Mouse (Mus musculus): ENCODE measurements at regions not wholly inside any gene's neighbourhood (a gene's known extent, or its start where the extent isn't known, plus 50 kb on each side); places are given as distances from the start of the nearest gene placed in this dataset.

GRCm38 (mm10) chr12:32482343-32482742, 103.8 kb downstream of the Ccdc71l start:
- Histone ChIP-seq H3K9ac (ENCODE audit: low read depth, low read length) (no peak overlapping the region), H3K4me1 (ENCODE audit: control insufficient read depth, insufficient read depth, low read length) (no peaks in the 10 kb centered on the region), H3K4me3 (ENCODE audit: low read depth, low read length) (no peak overlapping the region), H3K9me3 (replicated peaks; ENCODE audit: control insufficient read depth, low read length) (no peaks in the 10 kb centered on the region), H3K27ac (ENCODE audit: low read depth, low read length) (no peak overlapping the region), H3K4me2 (no peak overlapping the region), H3K27me3 (ENCODE audit: control insufficient read depth, insufficient read depth, low read length) (no peaks in the 10 kb centered on the region), H3K36me3 (ENCODE audit: control insufficient read depth, insufficient read depth, low read length) (no peaks in the 10 kb centered on the region)
- WGBS (ENCODE audit: insufficient replicate concordance) = 49% methylated on average over 1 of the region's 1 CpGs
- ATAC-seq (replicated peaks; ENCODE audit: insufficient number of reproducible peaks, low FRiP score, low TSS enrichment) = no peak

GRCm38 (mm10) chr12:32482777-32483176, 104.3 kb downstream of the Ccdc71l start:
- no peak overlapping the region for H3K4me3 ChIP-seq (ENCODE audit: low read depth, low read length)
- no peaks in the 10 kb centered on the region for H3K36me3 ChIP-seq (ENCODE audit: control insufficient read depth, insufficient read depth, low read length)
- no peaks in the 10 kb centered on the region for H3K4me1 ChIP-seq (ENCODE audit: control insufficient read depth, insufficient read depth, low read length)
- no peaks in the 10 kb centered on the region for H3K9me3 ChIP-seq (replicated peaks; ENCODE audit: control insufficient read depth, low read length)
- no peak overlapping the region for H3K9ac ChIP-seq (ENCODE audit: low read depth, low read length)
- no peak overlapping the region for H3K4me2 ChIP-seq
- no peak overlapping the region for H3K27ac ChIP-seq (ENCODE audit: low read depth, low read length)
- no peak for ATAC-seq (replicated peaks; ENCODE audit: insufficient number of reproducible peaks, low FRiP score, low TSS enrichment)
- no peaks in the 10 kb centered on the region for H3K27me3 ChIP-seq (ENCODE audit: control insufficient read depth, insufficient read depth, low read length)

GRCm38 (mm10) chr12:32486246-32486645, 107.7 kb downstream of the Ccdc71l start:
- 52% methylated on average over 4 of the region's 4 CpGs for WGBS (ENCODE audit: insufficient replicate concordance)
- Histone ChIP-seq H3K4me1 (ENCODE audit: control insufficient read depth, insufficient read depth, low read length) (no peaks in the 10 kb centered on the region), H3K27me3 (ENCODE audit: control insufficient read depth, insufficient read depth, low read length) (no peaks in the 10 kb centered on the region), H3K9me3 (replicated peaks; ENCODE audit: control insufficient read depth, low read length) (no peaks in the 10 kb centered on the region), H3K9ac (ENCODE audit: low read depth, low read length) (no peak overlapping the region), H3K4me3 (ENCODE audit: low read depth, low read length) (no peak overlapping the region), H3K36me3 (ENCODE audit: control insufficient read depth, insufficient read depth, low read length) (no peaks in the 10 kb centered on the region), H3K4me2 (no peak overlapping the region), H3K27ac (ENCODE audit: low read depth, low read length) (no peak overlapping the region)
- ATAC-seq (replicated peaks; ENCODE audit: insufficient number of reproducible peaks, low FRiP score, low TSS enrichment) = no peak

- H3K9ac ChIP-seq (ENCODE audit: low read depth, low read length) = no peak overlapping the region
- no peaks in the 10 kb centered on the region for H3K9me3 ChIP-seq (replicated peaks; ENCODE audit: control insufficient read depth, low read length)
- H3K27me3 ChIP-seq (ENCODE audit: control insufficient read depth, insufficient read depth, low read length) = no peaks in the 10 kb centered on the region
- H3K4me2 ChIP-seq = no peak overlapping the region
- ATAC-seq (replicated peaks; ENCODE audit: insufficient number of reproducible peaks, low FRiP score, low TSS enrichment) = 0 out of 2 replicates have a peak, but pooled peaks have one; percentile 42
- H3K27ac ChIP-seq (ENCODE audit: low read depth, low read length) = no peak overlapping the region
- H3K4me1 ChIP-seq (ENCODE audit: control insufficient read depth, insufficient read depth, low read length) = no peaks in the 10 kb centered on the region
- H3K36me3 ChIP-seq (ENCODE audit: control insufficient read depth, insufficient read depth, low read length) = no peaks in the 10 kb centered on the region
- 26% methylated on average over 2 of the region's 2 CpGs for WGBS (ENCODE audit: insufficient replicate concordance)
- H3K4me3 ChIP-seq (ENCODE audit: low read depth, low read length) = no peak overlapping the region
Observed at GRCm38 (mm10) chr12:32486729-32487128, 108.2 kb downstream of the Ccdc71l start.

GRCm38 (mm10) chr12:32487883-32488577, 109.5 kb downstream of the Ccdc71l start:
- H3K4me2 ChIP-seq = no peak overlapping the region
- H3K36me3 ChIP-seq (ENCODE audit: control insufficient read depth, insufficient read depth, low read length) = no peaks in the 10 kb centered on the region
- 34% methylated on average over 3 of the region's 3 CpGs for WGBS (ENCODE audit: insufficient replicate concordance)
- no peaks in the 10 kb centered on the region for H3K9me3 ChIP-seq (replicated peaks; ENCODE audit: control insufficient read depth, low read length)
- 0 out of 2 replicates have a peak, but pooled peaks have one; percentile 35 for ATAC-seq (replicated peaks; ENCODE audit: insufficient number of reproducible peaks, low FRiP score, low TSS enrichment)
- H3K27ac ChIP-seq (ENCODE audit: low read depth, low read length) = peak overlapping the region; percentile 18; the same call in 1 of the 2 replicates
- no peaks in the 10 kb centered on the region for H3K27me3 ChIP-seq (ENCODE audit: control insufficient read depth, insufficient read depth, low read length)
- no peak overlapping the region for H3K9ac ChIP-seq (ENCODE audit: low read depth, low read length)
- H3K4me1 ChIP-seq (ENCODE audit: control insufficient read depth, insufficient read depth, low read length) = no peaks in the 10 kb centered on the region
- no peak overlapping the region for H3K4me3 ChIP-seq (ENCODE audit: low read depth, low read length)

GRCm38 (mm10) chr12:32488578-32488892, 110.0 kb downstream of the Ccdc71l start:
- H3K4me1 ChIP-seq (ENCODE audit: control insufficient read depth, insufficient read depth, low read length) = no peaks in the 10 kb centered on the region
- 29% methylated on average over 1 of the region's 1 CpGs for WGBS (ENCODE audit: insufficient replicate concordance)
- no peaks in the 10 kb centered on the region for H3K36me3 ChIP-seq (ENCODE audit: control insufficient read depth, insufficient read depth, low read length)
- no peak overlapping the region for H3K4me2 ChIP-seq
- no peak overlapping the region for H3K9ac ChIP-seq (ENCODE audit: low read depth, low read length)
- H3K9me3 ChIP-seq (replicated peaks; ENCODE audit: control insufficient read depth, low read length) = no peaks in the 10 kb centered on the region
- no peak overlapping the region for H3K4me3 ChIP-seq (ENCODE audit: low read depth, low read length)
- H3K27ac ChIP-seq (ENCODE audit: low read depth, low read length) = peak overlapping the region; percentile 13; the same call in 1 of the 2 replicates
- ATAC-seq (replicated peaks; ENCODE audit: insufficient number of reproducible peaks, low FRiP score, low TSS enrichment) = no peak
- H3K27me3 ChIP-seq (ENCODE audit: control insufficient read depth, insufficient read depth, low read length) = no peaks in the 10 kb centered on the region

GRCm38 (mm10) chr12:32489415-32490139, 111.1 kb downstream of the Ccdc71l start:
- Histone ChIP-seq H3K4me3 (ENCODE audit: low read depth, low read length) (no peak overlapping the region), H3K4me1 (ENCODE audit: control insufficient read depth, insufficient read depth, low read length) (no peaks in the 10 kb centered on the region), H3K4me2 (no peak overlapping the region), H3K36me3 (ENCODE audit: control insufficient read depth, insufficient read depth, low read length) (no peaks in the 10 kb centered on the region), H3K27ac (ENCODE audit: low read depth, low read length) (no peak overlapping the region), H3K27me3 (ENCODE audit: control insufficient read depth, insufficient read depth, low read length) (no peaks in the 10 kb centered on the region), H3K9me3 (replicated peaks; ENCODE audit: control insufficient read depth, low read length) (no peaks in the 10 kb centered on the region), H3K9ac (ENCODE audit: low read depth, low read length) (no peak overlapping the region)
- no peak for ATAC-seq (replicated peaks; ENCODE audit: insufficient number of reproducible peaks, low FRiP score, low TSS enrichment)

- no peak for ATAC-seq (replicated peaks; ENCODE audit: insufficient number of reproducible peaks, low FRiP score, low TSS enrichment)
- Histone ChIP-seq H3K27ac (ENCODE audit: low read depth, low read length) (no peak overlapping the region), H3K4me3 (ENCODE audit: low read depth, low read length) (no peak overlapping the region), H3K4me1 (ENCODE audit: control insufficient read depth, insufficient read depth, low read length) (no peaks in the 10 kb centered on the region), H3K36me3 (ENCODE audit: control insufficient read depth, insufficient read depth, low read length) (no peaks in the 10 kb centered on the region), H3K9me3 (replicated peaks; ENCODE audit: control insufficient read depth, low read length) (no peaks in the 10 kb centered on the region), H3K4me2 (no peak overlapping the region), H3K27me3 (ENCODE audit: control insufficient read depth, insufficient read depth, low read length) (no peaks in the 10 kb centered on the region), H3K9ac (ENCODE audit: low read depth, low read length) (no peak overlapping the region)
- 64% methylated on average over 3 of the region's 3 CpGs for WGBS (ENCODE audit: insufficient replicate concordance)
Observed at GRCm38 (mm10) chr12:32504196-32504595, 125.7 kb downstream of the Ccdc71l start.

GRCm38 (mm10) chr12:32508671-32509070, 130.2 kb downstream of the Ccdc71l start:
- no peaks in the 10 kb centered on the region for H3K36me3 ChIP-seq (ENCODE audit: control insufficient read depth, insufficient read depth, low read length)
- 63% methylated on average over 1 of the region's 1 CpGs for WGBS (ENCODE audit: insufficient replicate concordance)
- no peak overlapping the region for H3K4me3 ChIP-seq (ENCODE audit: low read depth, low read length)
- H3K27me3 ChIP-seq (ENCODE audit: control insufficient read depth, insufficient read depth, low read length) = no peaks in the 10 kb centered on the region
- no peak overlapping the region for H3K4me2 ChIP-seq
- H3K27ac ChIP-seq (ENCODE audit: low read depth, low read length) = no peak overlapping the region
- no peak for ATAC-seq (replicated peaks; ENCODE audit: insufficient number of reproducible peaks, low FRiP score, low TSS enrichment)
- no peaks in the 10 kb centered on the region for H3K4me1 ChIP-seq (ENCODE audit: control insufficient read depth, insufficient read depth, low read length)
- no peaks in the 10 kb centered on the region for H3K9me3 ChIP-seq (replicated peaks; ENCODE audit: control insufficient read depth, low read length)
- H3K9ac ChIP-seq (ENCODE audit: low read depth, low read length) = no peak overlapping the region
